Mouse (Mus musculus) limb, embryonic 11.5 days (tissue): ENCODE data around the gene Ccdc117. TPM values are rescaled to one million over a fixed set of nuclear protein-coding genes. Genes with fewer than 3 reads are reported as not detected.

Experiments used
- ATAC-seq: fragments of 200-750 bp; cut with Nextera tagmentation; 2 replicates; pipeline ENCODE4 v1.8.0; 2017; ENCODE audit warnings: low read depth; ENCODE audit not compliant: insufficient number of reproducible peaks, low FRiP score, low TSS enrichment
- DNase-seq: peaks from one replicate; pipeline ENCODE4 v3.0.0-alpha.2; 2015; ENCODE audit warnings: low spot score
- H3K27ac ChIP-seq: fragments of 300-500 bp; sonication (generic); replicated peaks from 2 replicates; pipeline ENCODE4 v1.5.1; 2014; ENCODE audit warnings: low read depth, mild to moderate bottlenecking, low read length
- H3K27me3 ChIP-seq: fragments of 300-500 bp; sonication (generic); 2 replicates; pipeline ENCODE4 v1.6.1; 2014; ENCODE audit warnings: mild to moderate bottlenecking, low read length, mixed read lengths; ENCODE audit not compliant: control insufficient read depth, insufficient read depth
- H3K36me3 ChIP-seq: fragments of 300-500 bp; sonication (generic); 2 replicates; pipeline ENCODE4 v1.6.1; 2014; ENCODE audit warnings: mild to moderate bottlenecking, low read length, moderate library complexity, mixed read lengths; ENCODE audit not compliant: control insufficient read depth, insufficient read depth
- H3K4me1 ChIP-seq: fragments of 300-500 bp; sonication (generic); 2 replicates; pipeline ENCODE4 v1.6.1; 2014; ENCODE audit warnings: low read length, mixed read lengths; ENCODE audit not compliant: control insufficient read depth, insufficient read depth
- H3K4me2 ChIP-seq: fragments of 300-500 bp; sonication (generic); 2 replicates; pipeline ENCODE4 v1.6.1; 2014; ENCODE audit warnings: low read depth, mild to moderate bottlenecking, moderate library complexity; ENCODE audit not compliant: severe bottlenecking
- H3K4me3 ChIP-seq: fragments of 300-500 bp; sonication (generic); 2 replicates; pipeline ENCODE4 v1.5.1; 2014; ENCODE audit warnings: low read depth, low read length
- H3K9ac ChIP-seq: fragments of 300-500 bp; sonication (generic); 2 replicates; pipeline ENCODE4 v1.6.1; 2014; ENCODE audit warnings: mild to moderate bottlenecking, low read length
- H3K9me3 ChIP-seq: fragments of 300-500 bp; sonication (generic); 2 replicates; pipeline ENCODE4 v1.6.1; 2016; ENCODE audit warnings: low read length; ENCODE audit not compliant: control insufficient read depth
- WGBS: fragments of 180-500 bp; shearing (Covaris S2); extraction: QIAGEN DNeasy Blood & Tissue Kit; methylation state at CpG from one replicate; pipeline ENCODE4 v1.1.7; 2014; 5-methylcytosine and 5-hydroxymethylcytosine counted together
- polyA plus RNA-seq: library from polyadenylated mRNA; unstranded; fragments of >200 nt; fragmentation: Nextera tagmentation; extraction: Ambion mirVana; gene quantifications from 2 replicates; pipeline ENCODE4 v1.2.1, GENCODE M21; 2014

The Ccdc117 gene
- polyA plus RNA-seq, 1 experiment from 2014 or later, result 33.5 TPM

DNA sequence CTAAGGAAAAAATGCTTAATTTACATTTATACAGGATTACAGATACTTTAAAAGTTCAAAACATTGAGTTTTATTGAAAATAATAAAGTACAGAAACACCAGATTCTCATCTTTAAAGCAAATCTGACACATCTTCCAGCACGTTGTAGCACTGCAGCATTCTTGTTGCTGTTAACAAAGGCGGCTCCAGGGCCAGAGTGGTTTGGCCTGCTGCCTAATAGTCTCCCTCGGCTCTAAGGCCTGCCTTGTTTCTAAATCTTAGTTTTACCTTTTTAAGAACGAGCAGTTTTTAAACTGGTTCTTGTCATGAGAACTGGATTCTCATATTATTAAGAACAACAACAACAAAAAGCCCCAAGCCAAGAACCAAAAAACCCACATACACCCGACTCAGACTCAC, 13.1 kb downstream of the Ccdc117 start:
- H3K36me3 ChIP-seq, result peaks cover 35% of the 10 kb centered on the region
- no peak overlapping the region for H3K4me3 ChIP-seq
- no peaks in the 10 kb centered on the region for H3K9me3 ChIP-seq
- ATAC-seq, result no peak
- H3K9ac ChIP-seq, result no peak overlapping the region
- no peaks in the 10 kb centered on the region for H3K4me1 ChIP-seq
- no peak overlapping the region for H3K4me2 ChIP-seq
- H3K27ac ChIP-seq, result no peak overlapping the region
- H3K27me3 ChIP-seq, result no peaks in the 10 kb centered on the region
- WGBS, result 83% methylated on average over 5 of the region's 5 CpGs
- DNase-seq, result no peak

GRCm38 (mm10) chr11:5527865-5528523, 14.0 kb downstream of the Ccdc117 start:
- Histone ChIP-seq H3K4me1 (no peaks in the 10 kb centered on the region; the same call in 1 of the 2 replicates), H3K4me3 (no peak overlapping the region), H3K27me3 (no peaks in the 10 kb centered on the region), H3K9me3 (no peaks in the 10 kb centered on the region), H3K4me2 (no peak overlapping the region), H3K27ac (no peak overlapping the region), H3K9ac (no peak overlapping the region), H3K36me3 (peaks cover 33% of the 10 kb centered on the region)
- DNase-seq (no peak), ATAC-seq (no peak)
- WGBS, result 90% methylated on average over 5 of the region's 5 CpGs

- H3K9ac ChIP-seq, result no peak overlapping the region
- H3K4me2 ChIP-seq, result no peak overlapping the region
- peaks cover 33% of the 10 kb centered on the region for H3K36me3 ChIP-seq
- ATAC-seq (no peak), DNase-seq (no peak)
- H3K4me3 ChIP-seq, result no peak overlapping the region
- peaks cover 8% of the 10 kb centered on the region for H3K4me1 ChIP-seq
- 91% methylated on average over 7 of the region's 7 CpGs for WGBS
- H3K9me3 ChIP-seq, result no peaks in the 10 kb centered on the region
- H3K27me3 ChIP-seq, result no peaks in the 10 kb centered on the region
- no peak overlapping the region for H3K27ac ChIP-seq
Measured at GRCm38 (mm10) chr11:5526573-5527439, 15.2 kb downstream of the Ccdc117 start.

DNA sequence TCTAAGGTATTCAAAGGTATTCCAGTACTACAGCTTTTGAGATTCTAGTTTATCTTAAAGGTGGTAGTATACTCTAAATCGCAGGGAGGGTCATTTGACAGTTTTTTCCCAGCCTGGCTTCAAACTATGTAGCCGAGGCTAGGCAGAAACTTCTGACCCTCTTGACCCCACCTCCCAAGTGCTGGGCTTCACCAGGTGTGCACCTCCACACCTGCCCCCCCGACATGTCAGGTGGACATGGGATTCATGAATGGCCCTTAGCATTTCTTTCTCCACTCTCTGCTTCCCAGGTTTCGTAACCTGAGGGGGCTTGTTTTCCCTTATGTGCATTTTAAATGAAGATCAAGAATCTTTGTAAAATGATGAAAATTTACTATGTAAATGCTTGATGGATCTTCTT, 16.6 kb downstream of the Ccdc117 start:
- no peak overlapping the region for H3K9ac ChIP-seq
- no peak overlapping the region for H3K4me2 ChIP-seq
- no peak overlapping the region for H3K4me3 ChIP-seq
- ATAC-seq (no peak), DNase-seq (no peak)
- WGBS, result 90% methylated on average over 4 of the region's 4 CpGs
- H3K9me3 ChIP-seq, result no peaks in the 10 kb centered on the region
- peaks cover 27% of the 10 kb centered on the region for H3K36me3 ChIP-seq
- no peak overlapping the region for H3K27ac ChIP-seq
- peaks cover 10% of the 10 kb centered on the region for H3K4me1 ChIP-seq
- H3K27me3 ChIP-seq, result no peaks in the 10 kb centered on the region

- Histone ChIP-seq H3K9ac (no peak overlapping the region), H3K27ac (no peak overlapping the region), H3K4me2 (peak overlapping the region; percentile 75; the same call in 1 of the 2 replicates), H3K36me3 (peaks cover 20% of the 10 kb centered on the region), H3K4me3 (no peak overlapping the region), H3K4me1 (peaks cover 10% of the 10 kb centered on the region), H3K27me3 (no peaks in the 10 kb centered on the region), H3K9me3 (no peaks in the 10 kb centered on the region)
- ATAC-seq (no peak), DNase-seq (no peak)
- WGBS, result 93% methylated on average over 11 of the region's 11 CpGs
Measured at GRCm38 (mm10) chr11:5522798-5523415, 19.1 kb downstream of the Ccdc117 start.

DNA sequence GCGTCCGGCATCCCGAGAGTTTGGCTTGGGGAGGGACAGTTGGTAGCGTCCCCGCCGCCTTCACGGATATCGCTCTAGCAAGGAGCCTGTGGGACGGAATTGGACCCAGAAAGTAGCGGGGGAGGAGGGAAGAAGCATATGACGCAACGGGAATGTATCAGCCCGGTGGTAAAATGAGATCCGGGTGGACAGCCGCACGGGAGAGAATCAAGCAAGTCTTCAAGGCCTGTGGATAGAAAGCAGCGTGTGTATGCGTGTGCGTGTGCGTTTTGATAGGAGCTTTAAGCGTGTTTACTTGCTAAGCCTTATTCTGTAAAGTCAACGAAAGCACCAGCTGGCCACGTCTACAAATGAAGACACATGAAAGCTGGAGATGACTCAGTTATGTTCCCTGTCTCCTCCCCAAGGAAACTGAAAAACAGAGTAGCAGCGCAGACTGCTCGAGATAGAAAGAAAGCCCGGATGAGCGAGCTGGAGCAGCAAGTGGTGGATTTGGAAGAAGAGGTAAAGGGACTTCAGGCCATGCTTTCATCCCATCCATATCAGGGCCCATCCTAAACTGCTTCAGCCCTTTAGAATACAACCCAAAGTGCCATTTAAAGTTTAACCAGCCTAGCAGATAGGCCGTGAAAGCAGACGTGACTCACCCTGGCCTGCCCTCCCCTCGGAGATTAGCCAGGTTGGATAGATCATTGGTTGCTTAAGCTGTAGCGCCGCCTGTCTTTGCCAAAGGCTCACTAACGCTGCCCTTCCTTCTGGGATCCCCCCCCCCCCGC, 20.3 kb downstream of the Ccdc117 start:
- DNase-seq, result peak; percentile 67
- Histone ChIP-seq H3K4me1 (peaks cover 10% of the 10 kb centered on the region), H3K27ac (peak overlapping the region; percentile 83), H3K36me3 (peaks cover 19% of the 10 kb centered on the region), H3K4me2 (peak overlapping the region; percentile 75), H3K27me3 (no peaks in the 10 kb centered on the region), H3K4me3 (peak overlapping the region; percentile 99), H3K9me3 (no peaks in the 10 kb centered on the region), H3K9ac (peak overlapping the region; percentile 99)
- ATAC-seq, result no peak
- 0% methylated on average over 34 of the region's 34 CpGs for WGBS

DNA sequence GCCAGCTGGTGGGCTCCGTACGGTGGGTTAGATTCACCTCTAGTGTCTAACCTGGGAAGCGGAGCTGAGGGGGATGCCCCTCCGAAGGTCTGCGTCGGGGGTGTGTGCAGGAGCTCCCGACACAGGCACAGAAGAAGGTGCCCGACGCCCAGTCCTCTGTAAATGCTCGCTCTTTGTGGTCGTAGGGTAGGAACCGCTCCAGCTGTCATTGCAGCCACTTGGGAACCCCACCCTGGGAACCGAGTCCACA, 20.8 kb downstream of the Ccdc117 start:
- Histone ChIP-seq H3K9ac (peak overlapping the region; percentile 99), H3K27me3 (no peaks in the 10 kb centered on the region), H3K4me3 (peak overlapping the region; percentile 99), H3K9me3 (no peaks in the 10 kb centered on the region), H3K36me3 (peaks cover 19% of the 10 kb centered on the region), H3K27ac (peak overlapping the region; percentile 83), H3K4me2 (peak overlapping the region; percentile 75), H3K4me1 (peaks cover 10% of the 10 kb centered on the region)
- 0% methylated on average over 13 of the region's 13 CpGs for WGBS
- DNase-seq (no peak), ATAC-seq (peak; percentile 1; the same call in 1 of the 2 replicates)
